Mouse (Mus musculus) lung, embryonic 15.5 days (tissue): Measurements from ENCODE around the gene Ap1b1. TPM values are rescaled to one million over a fixed set of nuclear protein-coding genes. Genes with fewer than 3 reads are reported as not detected.

Experiments used
- ATAC-seq: fragments of 200-750 bp; cut with Nextera tagmentation; 2 replicates; pipeline ENCODE4 v1.8.0; 2017; ENCODE audit warnings: moderate number of reproducible peaks, borderline replicate concordance; ENCODE audit not compliant: low FRiP score, low TSS enrichment; ENCODE audit errors: extremely low read depth
- H3K27ac ChIP-seq: fragments of 300-500 bp; sonication (generic); 2 replicates; pipeline ENCODE4 v1.5.1; 2015; ENCODE audit warnings: moderate library complexity, mild to moderate bottlenecking, inconsistent platforms
- H3K27me3 ChIP-seq: fragments of 300-500 bp; sonication (generic); 2 replicates; pipeline ENCODE4 v1.6.1; 2015; ENCODE audit warnings: inconsistent platforms
- H3K36me3 ChIP-seq: fragments of 300-500 bp; sonication (generic); 2 replicates; pipeline ENCODE4 v1.6.1; 2015; ENCODE audit warnings: inconsistent platforms
- H3K4me1 ChIP-seq: fragments of 300-500 bp; sonication (generic); 2 replicates; pipeline ENCODE4 v1.6.1; 2015; ENCODE audit warnings: inconsistent platforms
- H3K4me2 ChIP-seq: fragments of 300-500 bp; sonication (generic); 2 replicates; pipeline ENCODE4 v1.6.1; 2015; ENCODE audit warnings: inconsistent platforms, mild to moderate bottlenecking, moderate library complexity
- H3K4me3 ChIP-seq: fragments of 300-500 bp; sonication (generic); 2 replicates; pipeline ENCODE4 v1.5.1; 2015; ENCODE audit warnings: mild to moderate bottlenecking, inconsistent platforms
- H3K9ac ChIP-seq: fragments of 300-500 bp; sonication (generic); 2 replicates; pipeline ENCODE4 v1.6.1; 2015; ENCODE audit warnings: inconsistent platforms
- H3K9me3 ChIP-seq: fragments of 300-500 bp; sonication (generic); 2 replicates; pipeline ENCODE4 v1.6.1; 2016; ENCODE audit warnings: inconsistent platforms
- WGBS: fragments of 180-500 bp; shearing (Covaris S2); methylation state at CpG from one replicate; pipeline ENCODE4 v1.1.7; 2015; 5-methylcytosine and 5-hydroxymethylcytosine counted together
- polyA plus RNA-seq: library from polyadenylated mRNA; unstranded; fragments of >200 nt; fragmentation: Nextera tagmentation; extraction: Ambion mirVana; gene quantifications from 2 replicates; pipeline ENCODE4 v1.2.1, GENCODE M21; 2015

Ap1b1 gene
- 44.0 and 50.5 TPM in 2 replicates for polyA plus RNA-seq

DNA sequence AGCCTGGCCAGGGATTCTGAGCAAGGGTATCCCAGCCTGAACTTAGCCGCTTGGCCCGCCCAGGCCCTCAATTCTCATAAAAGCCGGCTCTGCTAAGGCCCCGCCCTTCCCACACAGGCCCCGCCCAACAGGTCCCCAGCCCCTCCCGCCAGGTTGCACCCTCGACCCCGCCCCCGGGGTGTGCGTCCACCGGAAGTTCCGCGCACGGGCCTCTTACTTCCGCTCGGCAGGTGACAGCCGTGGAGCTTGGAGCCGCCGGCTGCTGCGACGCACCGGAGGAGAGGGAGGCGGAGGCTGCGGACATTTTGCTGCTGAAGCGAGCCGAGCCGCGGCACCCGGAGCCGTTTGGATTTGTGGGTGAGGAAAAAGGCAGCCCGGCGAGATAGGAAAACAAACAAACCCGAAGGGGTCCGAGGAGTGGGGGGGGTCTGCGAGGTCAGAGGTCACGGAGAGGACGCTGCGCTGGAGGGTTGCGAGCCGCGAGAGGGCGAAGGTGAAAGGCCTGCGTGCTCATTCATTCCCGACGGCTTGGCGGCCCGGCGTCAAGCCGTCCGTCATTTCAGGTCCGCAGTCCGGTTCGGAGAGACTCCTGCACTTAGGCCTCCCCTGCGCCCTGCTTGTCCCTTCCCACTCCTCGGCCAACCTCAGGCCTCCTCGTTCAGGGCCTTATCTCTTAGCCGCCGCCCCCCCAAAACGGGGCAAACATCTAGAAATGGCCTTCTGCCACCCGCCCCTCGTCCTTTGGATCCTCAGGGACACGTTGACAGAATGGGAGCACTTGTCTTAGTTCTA, at the start of gene Ap1b1:
Ap1b1 (plus strand) TSS at position 130 of the 792 bp plus-strand sequence.
- no peaks in the 10 kb centered on the region for H3K9me3 ChIP-seq
- H3K36me3 ChIP-seq = no peaks in the 10 kb centered on the region
- ATAC-seq = peak; percentile 93
- peak within 1 kb of the TSS; percentile 68 for H3K4me3 ChIP-seq
- no peak within 1 kb of the TSS for H3K27ac ChIP-seq
- WGBS = 2% methylated on average over 58 of the region's 62 CpGs
- no peaks in the 10 kb centered on the region for H3K27me3 ChIP-seq
- H3K4me1 ChIP-seq = peaks cover 21% of the 10 kb centered on the region
- peak within 1 kb of the TSS; percentile 85 for H3K4me2 ChIP-seq
- H3K9ac ChIP-seq = peak within 1 kb of the TSS; percentile 59

DNA sequence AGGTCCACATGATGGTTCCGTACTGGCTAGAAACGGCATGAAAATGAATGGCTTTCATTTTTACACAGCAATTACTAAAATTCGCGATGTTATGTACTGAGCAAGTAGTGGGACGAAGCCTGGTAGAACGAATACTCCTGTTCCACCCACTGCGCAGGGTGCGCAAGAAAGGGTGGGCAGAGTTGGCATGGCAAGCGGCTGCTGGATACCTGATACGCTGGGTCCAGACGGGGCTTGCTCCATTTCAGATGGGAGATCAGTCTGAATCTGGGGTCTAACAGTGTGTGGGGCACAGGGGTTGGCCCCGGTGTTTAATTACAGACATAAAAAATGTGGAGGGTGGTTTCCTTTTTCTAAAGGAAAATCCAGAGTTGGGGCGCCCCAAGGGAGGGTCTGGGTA, 40.1 kb upstream of the Ap1b1 start:
- Histone ChIP-seq H3K36me3 (no peaks in the 10 kb centered on the region), H3K4me3 (peak overlapping the region; percentile 45), H3K27me3 (peaks cover 70% of the 10 kb centered on the region), H3K9ac (no peak overlapping the region), H3K4me1 (peaks cover 15% of the 10 kb centered on the region), H3K27ac (no peak overlapping the region), H3K9me3 (no peaks in the 10 kb centered on the region), H3K4me2 (peak overlapping the region; percentile 87)
- WGBS = 42% methylated on average over 13 of the region's 13 CpGs
- ATAC-seq = no peak

DNA sequence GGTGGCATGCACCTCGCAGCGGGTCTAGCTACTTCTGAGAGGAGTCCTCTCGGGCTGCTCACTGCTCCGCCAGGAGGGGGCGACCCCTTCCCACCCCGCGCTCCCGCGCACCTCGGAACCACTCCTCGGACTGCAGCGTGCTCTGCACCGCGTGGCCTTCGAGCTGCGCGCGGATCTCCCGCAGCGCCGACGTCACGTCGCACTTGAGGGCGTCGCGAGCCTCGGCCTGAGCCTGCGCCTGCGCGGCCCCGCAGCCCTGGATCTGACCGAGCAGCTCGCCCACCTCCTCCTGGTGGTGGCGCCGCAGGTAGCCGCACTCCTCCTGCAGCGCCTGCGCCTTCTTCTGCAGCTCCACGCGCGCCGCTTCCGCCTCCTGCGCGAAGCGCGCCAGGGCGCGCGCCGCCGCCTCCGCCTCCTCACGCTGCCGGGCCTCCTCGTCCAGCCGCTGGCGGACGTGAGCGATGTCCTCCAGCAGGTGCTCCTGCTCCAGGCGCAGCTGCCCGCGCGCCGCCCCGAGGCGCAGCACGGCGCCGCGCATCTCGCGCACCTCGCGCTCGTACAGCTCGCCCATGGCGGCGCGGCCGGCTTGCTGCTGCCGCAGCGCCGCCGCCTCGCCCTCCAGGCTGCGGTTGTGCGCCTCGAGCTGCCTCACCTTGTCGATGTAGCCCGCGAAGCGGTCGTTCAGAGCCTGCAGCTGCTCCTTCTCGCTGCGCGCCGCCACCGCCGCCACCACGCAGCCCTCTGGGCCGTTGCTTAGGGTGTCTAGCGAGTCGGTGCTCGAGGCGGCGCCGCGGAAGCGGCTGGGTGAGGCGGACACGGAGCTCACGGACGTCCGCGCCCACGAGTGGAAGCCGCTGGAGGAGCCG, 39.4 kb upstream of the Ap1b1 start:
- no peak overlapping the region for H3K9ac ChIP-seq
- H3K4me2 ChIP-seq = peak overlapping the region; percentile 87
- no peaks in the 10 kb centered on the region for H3K9me3 ChIP-seq
- no peaks in the 10 kb centered on the region for H3K36me3 ChIP-seq
- peaks cover 70% of the 10 kb centered on the region for H3K27me3 ChIP-seq
- H3K4me1 ChIP-seq = peaks cover 15% of the 10 kb centered on the region
- H3K27ac ChIP-seq = no peak overlapping the region
- H3K4me3 ChIP-seq = peak overlapping the region; percentile 45
- under 1% methylated on average over 116 of the region's 120 CpGs for WGBS
- peak; percentile 52; the same call in 1 of the 2 replicates for ATAC-seq

DNA sequence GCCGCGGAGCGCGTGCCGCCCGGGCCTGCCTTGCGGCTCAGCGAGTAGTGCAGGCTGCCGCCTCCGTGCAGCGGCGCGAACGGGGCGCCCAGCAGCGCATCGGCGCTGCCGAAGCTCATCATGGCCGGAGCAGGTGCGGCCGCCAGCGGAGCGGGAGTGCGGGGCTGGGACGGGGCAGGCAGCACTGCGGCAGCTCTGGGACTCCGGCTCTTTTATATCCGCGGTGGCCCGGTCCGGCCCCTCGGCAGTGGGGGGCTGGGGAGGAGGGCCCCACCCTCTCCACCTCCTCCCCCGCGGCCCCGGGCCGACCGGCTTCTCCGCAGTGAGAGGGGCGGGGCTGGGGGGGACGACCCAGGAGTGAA, 38.8 kb upstream of the Ap1b1 start, which contains the start of gene Nefh:
Nefh (minus strand) TSS at position 252 of the 362 bp plus-strand sequence.
- peaks cover 76% of the 10 kb centered on the region for H3K27me3 ChIP-seq
- peak within 1 kb of the TSS; percentile 87 for H3K4me2 ChIP-seq
- H3K9ac ChIP-seq = no peak within 1 kb of the TSS
- H3K4me3 ChIP-seq = peak within 1 kb of the TSS; percentile 45
- under 1% methylated on average over 36 of the region's 41 CpGs for WGBS
- H3K36me3 ChIP-seq = no peaks in the 10 kb centered on the region
- H3K4me1 ChIP-seq = peaks cover 15% of the 10 kb centered on the region
- no peak within 1 kb of the TSS for H3K27ac ChIP-seq
- H3K9me3 ChIP-seq = no peaks in the 10 kb centered on the region
- ATAC-seq = 0 out of 2 replicates have a peak, but pooled peaks have one; percentile 43

DNA sequence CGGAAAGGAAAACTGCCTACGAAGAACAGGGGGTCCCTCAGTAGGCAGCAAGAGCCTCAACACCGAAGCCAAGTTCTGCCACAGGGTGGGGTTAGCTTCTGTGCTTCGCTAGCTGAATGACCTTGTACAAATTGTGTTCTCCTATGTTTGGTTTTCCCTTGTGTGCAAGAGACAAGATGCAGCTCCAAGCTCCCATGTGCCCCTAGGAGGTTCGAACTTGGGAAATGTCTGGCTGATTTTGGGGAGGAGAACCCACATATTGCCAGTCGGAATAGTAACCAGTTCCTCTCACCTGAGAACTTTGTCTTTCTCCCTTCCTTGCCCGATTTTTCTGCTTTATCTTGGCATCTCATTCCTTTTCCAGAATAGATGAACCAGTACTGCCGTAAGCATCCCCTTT, 37.8 kb upstream of the Ap1b1 start:
- Histone ChIP-seq H3K27ac (no peak overlapping the region), H3K9me3 (no peaks in the 10 kb centered on the region), H3K27me3 (peaks cover 86% of the 10 kb centered on the region), H3K9ac (no peak overlapping the region), H3K4me2 (no peak overlapping the region), H3K36me3 (no peaks in the 10 kb centered on the region), H3K4me3 (no peak overlapping the region), H3K4me1 (peaks cover 15% of the 10 kb centered on the region)
- no peak for ATAC-seq
- 38% methylated on average over 8 of the region's 8 CpGs for WGBS

DNA sequence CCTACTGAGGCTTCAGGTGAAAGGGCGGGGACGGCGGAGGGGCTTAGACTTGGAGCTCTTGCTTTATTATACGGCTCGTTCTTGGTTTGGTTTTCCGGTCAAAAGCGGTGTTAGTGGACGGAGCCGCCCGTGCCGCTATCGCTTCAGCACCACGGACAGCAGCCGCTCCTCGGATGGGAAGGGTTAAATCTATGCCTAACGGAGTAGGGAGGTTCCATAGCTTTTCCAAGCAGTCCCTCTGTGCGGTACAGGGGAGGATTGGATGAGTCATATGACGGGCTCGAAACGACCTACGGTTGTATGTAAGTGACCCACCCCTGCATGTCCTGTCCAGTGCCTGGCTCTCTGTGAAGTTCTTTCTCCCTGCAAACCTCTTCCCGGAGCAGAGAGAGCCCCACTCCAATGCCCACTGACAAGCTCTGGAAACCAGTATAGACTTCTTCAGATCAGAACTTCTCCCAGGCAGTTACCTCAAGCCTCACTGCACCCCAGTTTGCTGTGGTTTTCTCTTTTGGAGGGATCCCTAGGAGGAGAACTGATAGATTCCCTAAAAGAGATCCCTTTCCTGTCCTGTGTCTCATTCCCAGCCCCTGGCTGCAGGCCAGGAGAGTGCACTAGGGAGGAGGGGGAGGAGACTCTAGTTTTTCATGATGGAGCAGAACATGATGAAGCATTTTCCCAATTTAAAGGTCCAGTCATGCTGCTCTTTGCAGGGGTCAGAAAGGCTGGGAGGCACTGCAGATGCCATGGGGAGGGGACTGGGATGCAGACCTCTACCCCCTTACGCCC, 37.2 kb upstream of the Ap1b1 start:
- H3K36me3 ChIP-seq = no peaks in the 10 kb centered on the region
- H3K27me3 ChIP-seq = peaks cover 86% of the 10 kb centered on the region
- no peak overlapping the region for H3K9ac ChIP-seq
- no peak overlapping the region for H3K27ac ChIP-seq
- no peaks in the 10 kb centered on the region for H3K9me3 ChIP-seq
- no peak overlapping the region for H3K4me3 ChIP-seq
- no peak overlapping the region for H3K4me2 ChIP-seq
- peaks cover 15% of the 10 kb centered on the region for H3K4me1 ChIP-seq
- WGBS = 5% methylated on average over 23 of the region's 23 CpGs
- ATAC-seq = no peak

DNA sequence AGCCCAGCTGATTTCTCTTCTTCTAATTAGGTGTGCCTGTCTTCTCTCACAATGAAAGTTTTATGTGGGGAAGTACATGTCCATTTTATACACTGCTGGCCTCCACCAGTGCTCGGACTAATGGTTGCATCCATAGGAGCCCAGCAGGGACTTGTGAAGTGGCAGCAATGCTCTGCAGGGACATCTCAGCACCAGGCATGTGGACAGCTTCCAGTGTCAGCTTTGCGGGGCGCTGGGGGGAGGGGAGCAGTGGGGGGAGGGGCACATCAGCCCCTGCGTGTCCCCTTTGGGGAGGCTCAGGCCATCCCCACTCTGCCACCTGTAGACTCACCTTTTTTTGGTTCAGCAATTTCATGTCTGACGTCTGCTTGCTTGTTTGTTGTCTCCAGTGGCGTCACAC, 33.2 kb upstream of the Ap1b1 start:
- no peak overlapping the region for H3K9ac ChIP-seq
- H3K36me3 ChIP-seq = no peaks in the 10 kb centered on the region
- no peak overlapping the region for H3K4me2 ChIP-seq
- no peaks in the 10 kb centered on the region for H3K9me3 ChIP-seq
- no peak overlapping the region for H3K4me3 ChIP-seq
- peaks cover 46% of the 10 kb centered on the region for H3K27me3 ChIP-seq
- H3K27ac ChIP-seq = no peak overlapping the region
- WGBS = 7% methylated on average over 6 of the region's 6 CpGs
- ATAC-seq = no peak
- no peaks in the 10 kb centered on the region for H3K4me1 ChIP-seq

DNA sequence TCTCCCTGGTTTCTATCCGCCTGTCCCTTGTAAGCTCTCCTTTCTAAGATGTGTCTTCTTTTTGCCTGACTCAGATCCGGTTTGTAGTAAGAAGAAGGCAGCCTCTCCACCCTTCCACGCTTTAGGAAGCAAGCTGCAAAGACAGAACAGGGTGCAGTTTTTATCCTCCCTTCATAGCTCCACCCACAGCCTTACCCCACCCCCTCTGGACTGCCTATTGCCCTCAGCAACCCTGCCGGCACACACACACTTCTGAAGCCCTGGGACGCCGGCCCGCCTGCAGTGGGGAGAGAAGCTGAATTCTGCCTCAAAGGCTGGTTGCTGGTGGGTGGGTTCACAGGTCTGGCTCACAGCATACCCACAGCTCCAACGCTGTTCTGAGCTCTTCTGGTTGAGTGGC, 32.7 kb upstream of the Ap1b1 start:
- Histone ChIP-seq H3K9me3 (no peaks in the 10 kb centered on the region), H3K4me2 (no peak overlapping the region), H3K27me3 (peaks cover 41% of the 10 kb centered on the region), H3K4me3 (no peak overlapping the region), H3K9ac (no peak overlapping the region), H3K36me3 (no peaks in the 10 kb centered on the region), H3K4me1 (no peaks in the 10 kb centered on the region), H3K27ac (no peak overlapping the region)
- no peak for ATAC-seq
- WGBS = 2% methylated on average over 8 of the region's 8 CpGs

DNA sequence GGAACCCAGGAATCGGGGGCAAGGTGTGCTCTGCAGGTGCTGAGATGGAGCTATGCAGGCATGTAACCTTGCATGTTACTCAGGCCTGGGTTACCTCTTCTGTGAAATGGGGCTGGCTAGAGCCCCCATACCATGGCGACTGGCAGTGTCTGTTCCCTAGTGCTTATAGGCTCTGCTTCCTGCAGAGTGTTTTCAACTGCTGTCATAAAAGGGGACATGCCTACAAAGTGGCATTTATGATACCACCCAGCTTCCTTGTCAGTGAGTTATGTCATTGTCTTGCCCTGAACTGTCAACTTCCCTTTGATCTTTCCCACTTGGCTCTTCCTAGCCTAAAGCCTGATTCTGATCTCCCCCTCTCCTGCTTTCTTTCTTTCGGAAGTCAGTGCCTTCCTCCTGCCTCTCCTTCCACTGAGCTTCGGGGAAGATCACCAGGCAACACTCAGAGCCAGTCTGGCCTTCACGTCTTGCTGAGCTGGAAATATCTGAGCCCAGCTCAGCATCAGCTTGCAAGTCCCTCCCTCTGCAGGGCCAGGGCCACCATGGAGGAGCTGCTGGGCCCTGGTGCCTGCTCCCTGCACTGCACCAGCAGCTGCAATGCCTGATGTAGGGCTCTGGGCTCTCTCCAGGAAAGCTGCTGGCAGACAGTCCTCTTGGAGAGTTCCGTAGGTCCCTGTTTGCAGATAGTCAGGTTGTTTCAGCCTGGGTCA, 23.4 kb upstream of the Ap1b1 start:
- H3K36me3 ChIP-seq = no peaks in the 10 kb centered on the region

DNA sequence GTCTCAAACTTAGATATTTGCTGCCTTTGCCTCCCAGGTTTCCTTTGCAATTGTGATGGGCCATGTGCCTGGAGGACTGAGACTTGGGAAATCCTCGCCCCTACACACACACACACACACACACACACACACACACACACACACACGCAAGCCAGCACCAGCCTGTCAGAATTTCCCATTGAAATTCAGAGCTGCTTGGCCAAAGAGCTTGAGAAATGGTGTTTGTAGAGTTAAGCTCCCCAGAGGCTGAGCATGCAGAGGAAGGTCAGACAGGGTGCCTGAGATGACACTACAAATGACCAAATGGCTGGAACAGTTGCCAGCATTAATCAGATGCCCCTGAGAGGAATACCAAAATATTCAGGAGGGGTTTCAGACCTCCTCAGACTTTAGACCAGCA, 20.3 kb upstream of the Ap1b1 start:
- Histone ChIP-seq H3K4me2 (no peak overlapping the region), H3K9me3 (no peaks in the 10 kb centered on the region)
- WGBS = 40% methylated on average over 2 of the region's 2 CpGs

More for the DNA sequence above, 23.4 kb upstream of the Ap1b1 start:
- 37% methylated on average over 6 of the region's 6 CpGs for WGBS
- Histone ChIP-seq H3K4me3 (no peak overlapping the region), H3K9me3 (no peaks in the 10 kb centered on the region), H3K27me3 (no peaks in the 10 kb centered on the region), H3K9ac (no peak overlapping the region), H3K27ac (no peak overlapping the region), H3K4me2 (no peak overlapping the region), H3K4me1 (no peaks in the 10 kb centered on the region)
- ATAC-seq = no peak

DNA sequence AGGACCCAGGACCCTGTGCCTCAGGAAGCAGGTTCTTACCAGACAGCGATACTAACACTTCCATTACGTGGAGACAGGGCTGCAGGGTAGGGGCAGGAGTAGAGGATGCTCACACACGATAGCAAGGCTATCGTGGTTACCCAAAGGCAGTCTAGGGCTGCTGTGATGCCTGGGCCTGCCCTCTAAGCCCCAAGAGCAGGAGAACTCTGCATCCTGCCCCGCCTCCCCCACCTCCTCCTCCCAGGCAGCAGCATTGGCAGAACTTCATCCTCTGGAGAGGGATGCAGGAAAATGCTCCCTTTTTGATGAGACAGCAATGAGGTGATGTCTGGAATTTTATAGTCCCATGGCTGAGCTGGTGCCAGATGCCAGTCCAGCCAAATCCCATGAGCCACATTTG, 19.7 kb upstream of the Ap1b1 start:
- H3K27me3 ChIP-seq = no peaks in the 10 kb centered on the region
- H3K9ac ChIP-seq = no peak overlapping the region
- no peak overlapping the region for H3K4me2 ChIP-seq
- H3K36me3 ChIP-seq = no peaks in the 10 kb centered on the region
- H3K27ac ChIP-seq = no peak overlapping the region
- H3K4me1 ChIP-seq = no peaks in the 10 kb centered on the region
- ATAC-seq = no peak
- H3K4me3 ChIP-seq = no peak overlapping the region
- no peaks in the 10 kb centered on the region for H3K9me3 ChIP-seq
- 64% methylated on average over 5 of the region's 5 CpGs for WGBS

More for the DNA sequence above, 20.3 kb upstream of the Ap1b1 start:
- no peaks in the 10 kb centered on the region for H3K4me1 ChIP-seq
- no peak overlapping the region for H3K27ac ChIP-seq
- no peak overlapping the region for H3K9ac ChIP-seq
- ATAC-seq = no peak
- no peaks in the 10 kb centered on the region for H3K36me3 ChIP-seq
- no peak overlapping the region for H3K4me3 ChIP-seq
- H3K27me3 ChIP-seq = no peaks in the 10 kb centered on the region
